Mouse (Mus musculus) ovary, postnatal 36 days (tissue): Measurements from ENCODE around the gene Olfr1239.

ENCODE experiments used
- DNase-seq: peaks from one replicate; pipeline ENCODE4 v3.0.0; 2022; ENCODE audit warnings: low spot score, mixed read lengths

The Olfr1239 gene

DNA sequence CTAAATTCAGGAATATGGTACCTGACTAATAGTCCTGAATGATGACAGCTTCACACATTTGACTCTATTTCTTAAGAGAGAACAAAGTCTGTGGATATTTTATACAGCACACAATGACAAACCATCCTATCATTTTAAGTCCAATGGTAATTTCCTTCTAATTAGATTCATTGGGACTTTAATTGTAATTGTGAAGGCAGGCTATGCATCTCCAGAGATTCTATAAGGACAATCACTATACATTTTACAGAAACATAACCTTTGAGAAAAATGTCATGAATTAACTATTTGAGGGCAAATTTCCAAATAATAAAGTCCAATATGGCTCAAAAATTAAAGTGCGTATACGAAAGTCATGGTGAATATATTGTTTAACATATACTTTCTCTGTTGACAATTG lies at the start of gene Olfr1239:
Olfr1239 (minus strand) TSS at position 101 of the 400 bp plus-strand sequence.
- no peak for DNase-seq

DNA sequence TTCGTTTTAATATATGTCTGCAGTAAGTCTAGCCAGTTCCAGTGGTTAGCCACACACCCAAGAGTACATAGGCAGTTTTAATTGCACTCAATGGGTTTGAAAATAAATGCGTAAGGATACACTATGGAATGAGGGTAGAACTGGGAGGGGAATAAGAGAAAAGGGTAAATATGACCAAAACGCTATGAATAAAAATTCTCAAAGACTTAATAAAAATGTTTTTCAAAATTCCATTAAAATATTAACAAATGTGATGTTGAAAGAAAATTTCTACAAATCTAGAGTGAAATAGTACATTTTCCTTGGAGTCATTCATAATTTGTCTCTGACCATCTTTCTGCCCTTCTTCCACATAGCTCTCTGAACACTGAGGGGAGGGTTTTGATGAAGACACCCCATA lies 22.7 kb upstream of the Olfr1239 start, which contains the start of gene Olfr1240:
Olfr1240 (minus strand) TSS at position 101 of the 400 bp plus-strand sequence.
- no peak for DNase-seq

DNA sequence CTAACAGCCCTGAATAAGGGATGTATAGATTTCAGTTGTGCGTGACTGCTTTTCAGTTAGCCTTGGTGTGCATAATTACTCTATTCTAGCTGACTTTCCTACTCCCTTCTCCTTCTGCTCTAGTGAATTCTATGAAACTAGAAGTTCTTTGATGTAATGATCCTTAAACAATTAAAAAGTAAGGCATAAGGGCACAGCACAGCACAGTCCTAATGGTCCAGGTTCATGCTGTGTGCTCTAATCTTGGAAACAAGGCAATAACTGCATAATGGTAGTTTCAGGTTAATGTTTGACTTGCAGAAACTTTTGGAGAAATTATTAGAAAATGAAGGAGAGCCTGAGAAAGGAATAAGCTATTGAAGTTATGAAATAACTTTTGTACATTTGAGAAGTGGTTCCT lies 5.7 kb downstream of the Olfr1239 start:
- DNase-seq: no peak

DNA sequence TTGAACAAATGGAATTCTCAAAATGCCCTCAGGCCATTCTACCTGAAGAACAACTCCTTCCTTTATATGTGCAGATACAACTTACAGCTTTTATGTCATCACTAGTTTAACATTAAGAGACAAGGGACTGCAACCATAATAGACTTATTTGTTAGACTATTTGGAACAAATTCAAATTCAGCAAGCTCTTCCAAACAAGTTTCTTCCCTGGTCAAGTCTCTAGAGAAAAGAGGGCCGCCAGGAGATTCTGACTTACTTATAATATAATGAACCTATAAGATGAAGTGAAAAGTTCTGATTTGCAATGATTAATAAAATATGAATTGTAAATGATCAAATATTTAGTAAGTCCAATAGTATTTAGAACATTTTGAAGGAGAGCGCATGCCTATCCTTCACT lies 10.6 kb downstream of the Olfr1239 start, which contains the start of gene Olfr1238:
Olfr1238 (minus strand) TSS at position 101 of the 400 bp plus-strand sequence.
- no peak for DNase-seq

DNA sequence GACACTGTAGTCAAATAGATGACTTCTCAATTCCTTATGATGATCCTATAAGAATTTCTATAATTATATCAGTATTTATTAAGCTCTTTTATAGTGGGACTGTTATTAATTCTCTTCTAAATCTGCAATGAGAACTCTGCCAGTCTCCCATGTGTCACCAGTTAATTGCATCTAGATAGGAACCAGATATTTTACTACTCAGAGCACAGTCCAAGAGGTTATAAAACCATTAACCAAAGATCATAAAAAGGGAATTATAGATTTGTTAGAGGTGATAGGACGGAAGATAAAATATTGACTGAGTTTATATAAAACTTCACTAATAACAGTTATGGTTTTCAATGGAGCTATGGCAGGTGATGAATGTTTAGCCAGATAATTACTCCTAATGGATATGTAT lies 19.3 kb downstream of the Olfr1239 start:
- DNase-seq: no peak
